Comparison of ENCODE assay signal across 8 mouse cellular contexts in the genomic region with DNA sequence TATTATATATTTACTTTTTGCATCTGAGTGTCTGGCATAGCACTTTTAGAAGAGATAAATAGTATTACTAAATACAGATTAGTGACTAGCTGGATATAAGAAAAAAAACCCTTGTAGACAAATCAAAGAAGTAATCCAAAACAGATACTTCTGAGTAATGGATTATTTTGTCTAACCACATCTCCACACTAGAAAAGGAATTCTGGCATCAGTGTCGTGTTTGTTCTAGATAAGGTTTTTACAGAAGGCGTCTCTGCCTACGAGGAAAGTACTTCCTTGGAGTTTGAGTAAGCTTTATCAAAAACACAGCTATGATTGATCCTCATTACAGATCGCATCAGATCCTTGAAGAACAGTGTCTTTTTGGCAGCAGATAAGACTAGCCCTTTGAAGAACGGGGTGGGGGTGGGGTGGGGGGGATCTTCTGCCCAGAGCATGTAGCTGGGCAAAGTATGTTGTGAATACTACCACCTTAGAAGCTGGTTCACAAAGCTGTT. TPM values are rescaled to one million over a fixed set of nuclear protein-coding genes. Genes with fewer than 3 reads are reported as not detected.
DNase-seq lines count a peak whose midpoint lies in the region; ATAC-seq and TF ChIP-seq lines count a peak whose summit lies in the region.

No protein-coding gene starts in this region.

- intact Hi-C loops in left cerebral cortex, postnatal 10 days (cut with DNase I): loop anchor here (5.0 kb wide), 1 partner anchor 44 kb away; a partner anchor contains a TSS

- no peak for DNase-seq in heart, postnatal 4 days
- DNase-seq in retina, embryonic 14.5 days (ENCODE audit: low spot score): no peak
- no peak for DNase-seq in left cerebral cortex, postnatal 10 days (ENCODE audit: extremely low spot score in 1 of 2, low spot score in 2 of 2)
- no peak for DNase-seq in adrenal gland, postnatal 4 days (ENCODE audit: low spot score in 2 of 2)

- no peak for ATAC-seq in heart, embryonic 13.5 days (ENCODE audit: extremely low read depth, insufficient number of reproducible peaks, low FRiP score, low TSS enrichment)
- ATAC-seq in forebrain, embryonic 16.5 days: no peak
- ATAC-seq in liver, embryonic 16.5 days (ENCODE audit: low read depth): no peak

- H3K4me3 ChIP-seq in heart, embryonic 13.5 days: peak overlapping the region; percentile 80
- peak overlapping the region; percentile 88 for H3K4me3 ChIP-seq in E14TG2a.4 (replicated peaks; ENCODE audit: low read length)
- peak overlapping the region; percentile 76 for H3K4me3 ChIP-seq in forebrain, embryonic 16.5 days (replicated peaks; ENCODE audit: low read length)
- peak overlapping the region; percentile 71 for H3K4me3 ChIP-seq in liver, embryonic 16.5 days (ENCODE audit: low read depth, low read length)

- peaks cover 23% of the 10 kb centered on the region for H3K4me1 ChIP-seq in heart, embryonic 13.5 days
- H3K4me1 ChIP-seq in E14TG2a.4 (replicated peaks; ENCODE audit: low read depth, low read length): peaks cover 25% of the 10 kb centered on the region
- peaks cover 17% of the 10 kb centered on the region for H3K4me1 ChIP-seq in forebrain, embryonic 16.5 days (replicated peaks; ENCODE audit: control insufficient read depth, insufficient read depth, low read length)
- H3K4me1 ChIP-seq in liver, embryonic 16.5 days (ENCODE audit: control insufficient read depth, low read depth, low read length): peaks cover 9% of the 10 kb centered on the region

- no peaks in the 10 kb centered on the region for H3K27me3 ChIP-seq in heart, embryonic 13.5 days (replicated peaks)
- H3K27me3 ChIP-seq in E14TG2a.4 (ENCODE audit: insufficient read depth, low read length): no peaks in the 10 kb centered on the region
- H3K27me3 ChIP-seq in forebrain, embryonic 16.5 days (replicated peaks; ENCODE audit: control insufficient read depth, insufficient read depth, low read length): no peaks in the 10 kb centered on the region
- H3K27me3 ChIP-seq in liver, embryonic 16.5 days (ENCODE audit: control insufficient read depth, insufficient read depth, low read depth, low read length): no peaks in the 10 kb centered on the region; the same call in 1 of the 2 replicates

- no peaks in the 10 kb centered on the region for H3K9me3 ChIP-seq in heart, embryonic 13.5 days
- H3K9me3 ChIP-seq in E14TG2a.4 (ENCODE audit: low read length): no peaks in the 10 kb centered on the region
- no peaks in the 10 kb centered on the region for H3K9me3 ChIP-seq in forebrain, embryonic 16.5 days (ENCODE audit: control insufficient read depth, low read length)
- no peaks in the 10 kb centered on the region for H3K9me3 ChIP-seq in liver, embryonic 16.5 days (replicated peaks; ENCODE audit: control insufficient read depth, low read length)

- peak overlapping the region; percentile 90 for H3K4me2 ChIP-seq in heart, embryonic 13.5 days
- peak overlapping the region; percentile 91 for H3K4me2 ChIP-seq in forebrain, embryonic 16.5 days (ENCODE audit: low read length)
- H3K4me2 ChIP-seq in liver, embryonic 16.5 days (ENCODE audit: low read depth, low read length): peak overlapping the region; percentile 92

- H3K36me3 ChIP-seq in heart, embryonic 13.5 days: no peaks in the 10 kb centered on the region
- H3K36me3 ChIP-seq in E14TG2a.4 (ENCODE audit: insufficient read depth, low read length): no peaks in the 10 kb centered on the region
- H3K36me3 ChIP-seq in forebrain, embryonic 16.5 days (ENCODE audit: control insufficient read depth, insufficient read depth): no peaks in the 10 kb centered on the region
- H3K36me3 ChIP-seq in liver, embryonic 16.5 days (ENCODE audit: control insufficient read depth, insufficient read depth): no peaks in the 10 kb centered on the region

- peak overlapping the region; percentile 87 for H3K27ac ChIP-seq in heart, embryonic 13.5 days (replicated peaks)
- H3K27ac ChIP-seq in forebrain, embryonic 16.5 days (ENCODE audit: low read length): peak overlapping the region; percentile 91
- H3K27ac ChIP-seq in liver, embryonic 16.5 days (ENCODE audit: low read length): no peak overlapping the region

- peak overlapping the region; percentile 92 for H3K9ac ChIP-seq in heart, embryonic 13.5 days
- H3K9ac ChIP-seq in forebrain, embryonic 16.5 days (replicated peaks; ENCODE audit: low read depth, low read length): peak overlapping the region; percentile 92
- no peak overlapping the region; the same call in 1 of the 2 replicates for H3K9ac ChIP-seq in liver, embryonic 16.5 days (ENCODE audit: low read depth, low read length)

- TF ChIP-seq CTCF in E14TG2a.4 (conservative IDR thresholded peaks at IDR 0.05; ENCODE audit: low read length): no peak

- 7% methylated on average over 5 of the region's 5 CpGs for WGBS in heart, embryonic 13.5 days
- WGBS in forebrain, embryonic 16.5 days: 18% methylated on average over 5 of the region's 5 CpGs
- 9% methylated on average over 5 of the region's 5 CpGs for WGBS in liver, embryonic 16.5 days (ENCODE audit: insufficient replicate concordance)

RNA-seq across cellular contexts. Expression of a gene that starts 1.6 kb away (rescaled TPM):
- 51.6 and 54.7 TPM in 2 replicates for polyA plus RNA-seq in heart, embryonic 13.5 days (2015; fragmentation: Nextera tagmentation; extraction: Ambion mirVana)
- total RNA-seq in heart, postnatal 4 days (2021): 10 to 100 TPM; 29.3 to 31.3 TPM
- polyA plus RNA-seq in forebrain, embryonic 16.5 days (2015; fragmentation: Nextera tagmentation; extraction: Ambion mirVana): 74.7 and 77.9 TPM in 2 replicates
- 6.9 and 8.5 TPM in 2 replicates for polyA plus RNA-seq in liver, embryonic 16.5 days (2015; fragmentation: Nextera tagmentation; extraction: Ambion mirVana)
- 10 to 100 TPM; 43.6 to 47.2 TPM for total RNA-seq in left cerebral cortex, postnatal 10 days (2021)
- total RNA-seq in adrenal gland, postnatal 4 days (2021): 10 to 100 TPM; 54.3 to 57.0 TPM

RNA-seq across cellular contexts. Expression of a gene that starts 45.6 kb away (rescaled TPM):
- polyA plus RNA-seq in heart, embryonic 13.5 days (2015; fragmentation: Nextera tagmentation; extraction: Ambion mirVana): 155 and 181 TPM in 2 replicates
- total RNA-seq in heart, postnatal 4 days (2021): 100 to 1,000 TPM; 150 to 159 TPM
- 151 and 164 TPM in 2 replicates for polyA plus RNA-seq in forebrain, embryonic 16.5 days (2015; fragmentation: Nextera tagmentation; extraction: Ambion mirVana)
- 71.0 and 77.1 TPM in 2 replicates for polyA plus RNA-seq in liver, embryonic 16.5 days (2015; fragmentation: Nextera tagmentation; extraction: Ambion mirVana)
- total RNA-seq in left cerebral cortex, postnatal 10 days (2021): 10 to 100 TPM; 96.8 to 99.0 TPM
- 100 to 1,000 TPM; 171 to 192 TPM for total RNA-seq in adrenal gland, postnatal 4 days (2021)

RNA-seq across cellular contexts. Expression of a gene that starts 53.7 kb away (rescaled TPM):
- 1.3 and 1.8 TPM in 2 replicates for polyA plus RNA-seq in heart, embryonic 13.5 days (2015; fragmentation: Nextera tagmentation; extraction: Ambion mirVana)
- total RNA-seq in heart, postnatal 4 days (2021): 10 to 100 TPM; 24.5 to 26.4 TPM
- 2.4 and 2.9 TPM in 2 replicates for polyA plus RNA-seq in forebrain, embryonic 16.5 days (2015; fragmentation: Nextera tagmentation; extraction: Ambion mirVana)
- 36.3 and 42.2 TPM in 2 replicates for polyA plus RNA-seq in liver, embryonic 16.5 days (2015; fragmentation: Nextera tagmentation; extraction: Ambion mirVana)
- total RNA-seq in left cerebral cortex, postnatal 10 days (2021): 10 to 100 TPM; 13.9 to 16.9 TPM
- total RNA-seq in adrenal gland, postnatal 4 days (2021): 100 to 1,000 TPM; 259 to 304 TPM

Comparison
In these comparisons a context has a peak if more than half of its experiments do, and no peak if none do; other contexts are left out.
1. RNA of a gene that starts 53.7 kb away (total RNA-seq): 259 to 304 TPM in adrenal gland, postnatal 4 days; 24.5 to 26.4 TPM in heart, postnatal 4 days and 13.9 to 16.9 TPM in left cerebral cortex, postnatal 10 days; every median in the first group is over 4 times any median in the second.
2. Peak in every context shown above with its lines, with median percentiles within 50 percentile points of each other: H3K4me2 ChIP-seq and H3K4me3 ChIP-seq.